Mouse (Mus musculus): ENCODE data around the gene Lsr.

- TF ChIP-seq CTCF (IDR thresholded peaks at IDR 0.05; ENCODE audit: low read depth) (no peak), EP300 (IDR thresholded peaks at IDR 0.05; ENCODE audit: low read depth) (no peak)
Measured at GRCm38 (mm10) chr7:30985357-30985756, 12.1 kb upstream of the Lsr start.
